Mouse (Mus musculus) cerebellum, adult (tissue): ENCODE data around the gene Tubb2a.

Experiments used
- ATAC-seq: cut with Nextera tagmentation; 2 replicates; pipeline ENCODE4 v1.9.2; 2017; ENCODE audit warnings: mild to moderate bottlenecking, moderate library complexity, mixed read lengths; ENCODE audit not compliant: insufficient number of reproducible peaks, low FRiP score, low TSS enrichment

Tubb2a gene

DNA sequence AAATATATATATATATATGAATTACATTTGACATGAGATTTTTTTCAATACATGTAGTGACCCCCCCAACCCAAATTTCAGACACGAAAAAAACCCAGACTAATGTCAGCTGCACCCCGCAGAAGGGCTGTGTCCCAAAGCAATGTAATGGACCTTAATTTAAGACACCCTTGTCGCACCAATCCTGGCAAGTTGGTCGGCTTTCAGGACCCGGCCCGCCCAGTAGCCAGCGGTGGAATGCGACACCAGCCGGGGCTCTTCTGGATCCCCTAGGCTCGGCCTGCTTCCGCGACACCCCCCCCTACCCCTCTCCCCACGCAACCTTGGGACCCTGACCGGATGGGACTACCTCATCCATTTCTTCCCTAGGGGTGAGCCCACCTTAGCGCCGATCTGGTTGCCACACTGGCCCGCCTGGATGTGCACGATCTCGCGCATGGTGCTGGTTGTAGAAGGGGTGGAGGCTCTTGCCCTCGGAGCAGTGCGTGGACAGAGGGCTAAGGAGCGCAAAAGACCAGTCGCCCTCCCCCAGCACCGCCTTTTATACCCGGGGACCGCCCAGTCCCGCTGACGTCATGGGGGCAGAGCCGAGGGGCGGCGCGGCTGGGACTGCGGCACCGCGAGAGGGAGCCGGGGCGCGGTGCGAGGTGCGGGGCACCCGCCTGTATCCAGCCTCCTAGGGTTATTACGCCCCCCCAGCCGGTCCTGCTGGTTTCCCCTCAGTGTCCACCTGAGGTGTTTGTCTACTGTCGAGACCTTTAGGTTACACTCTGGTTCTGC, at the start of gene Tubb2a:
Gene Tubb2a, minus strand, starts transcription at position 516 of the 780 bp plus-strand sequence.
- peak; percentile 87 for ATAC-seq

DNA sequence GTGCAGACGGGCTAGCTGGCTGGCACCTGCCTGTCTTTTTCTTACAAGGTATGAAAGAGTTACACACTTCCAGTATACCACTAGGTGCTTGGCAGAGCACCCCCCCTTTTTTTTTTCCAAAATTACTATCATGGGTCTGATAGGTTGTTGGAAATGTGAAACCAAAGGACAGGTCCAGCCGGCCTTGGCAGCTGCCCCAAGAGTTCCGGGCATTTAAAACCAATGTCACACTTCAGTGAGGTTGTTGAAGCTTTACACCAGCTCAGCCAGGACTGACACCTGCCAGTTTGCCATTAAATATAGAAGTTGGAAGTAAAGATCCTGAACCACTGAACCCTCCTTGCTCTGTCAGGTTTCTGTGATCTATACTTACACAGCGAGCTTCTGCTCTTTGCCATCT, 47.9 kb upstream of the Tubb2a start:
- no peak for ATAC-seq

DNA sequence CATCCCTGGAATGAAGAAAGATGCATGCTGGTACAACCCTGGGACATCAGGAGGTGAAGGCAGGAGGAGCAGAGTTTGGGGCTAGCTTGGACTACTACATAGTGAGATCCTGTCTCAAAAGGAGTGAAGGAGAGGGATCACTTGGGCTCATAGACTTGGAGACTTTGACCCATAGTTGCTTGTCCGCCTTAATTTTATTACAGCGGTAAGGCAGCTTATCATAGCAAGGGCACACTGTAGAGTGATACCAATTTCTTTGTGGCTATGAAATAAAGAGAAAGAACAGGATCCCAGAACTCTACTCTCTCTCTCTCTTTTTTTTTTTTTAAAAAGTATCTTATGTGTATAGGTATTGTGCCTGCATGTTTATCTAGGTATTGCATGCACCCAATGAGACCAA, 42.7 kb upstream of the Tubb2a start:
- no peak for ATAC-seq

- ATAC-seq: no peak
Measured at GRCm38 (mm10) chr13:34119406-34119805, 41.6 kb upstream of the Tubb2a start.

DNA sequence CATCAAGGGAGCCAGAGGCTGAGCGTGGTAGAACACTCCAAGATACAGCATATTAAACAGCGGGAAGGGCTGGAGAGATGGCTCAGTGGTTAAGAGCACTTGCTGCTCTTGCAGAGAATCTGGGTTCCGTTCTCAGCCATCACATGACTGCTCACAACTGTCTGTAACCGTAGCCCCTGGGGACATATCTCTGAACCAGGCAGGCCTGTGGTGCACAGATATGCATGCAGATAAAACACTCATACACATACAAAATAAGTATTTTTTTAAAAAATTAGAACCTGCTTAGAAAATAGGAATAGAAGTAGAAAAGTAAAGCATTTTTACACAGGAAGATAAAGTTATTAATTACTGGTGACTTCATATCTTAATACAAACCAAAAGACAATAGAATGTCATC, 41.0 kb upstream of the Tubb2a start:
- ATAC-seq: no peak

DNA sequence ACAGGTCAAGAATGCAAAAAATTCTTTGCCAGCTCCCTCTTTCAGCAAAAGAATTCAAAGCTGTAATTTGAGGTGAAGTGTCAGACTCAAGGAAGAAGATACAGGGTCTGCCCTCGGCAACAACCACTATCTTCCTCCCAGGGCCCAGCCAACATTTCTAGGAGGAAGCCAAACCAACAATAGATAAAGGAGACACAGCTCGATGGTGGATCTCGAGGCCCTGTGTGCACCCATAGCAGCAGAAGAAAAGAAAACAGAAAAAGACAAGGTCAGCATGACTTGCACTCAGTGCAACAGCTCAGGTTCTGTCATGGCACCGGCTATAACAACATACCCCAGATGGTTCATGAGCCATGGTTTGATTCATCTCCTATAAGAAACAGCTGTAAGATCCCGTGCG, 38.7 kb upstream of the Tubb2a start:
- no peak for ATAC-seq

DNA sequence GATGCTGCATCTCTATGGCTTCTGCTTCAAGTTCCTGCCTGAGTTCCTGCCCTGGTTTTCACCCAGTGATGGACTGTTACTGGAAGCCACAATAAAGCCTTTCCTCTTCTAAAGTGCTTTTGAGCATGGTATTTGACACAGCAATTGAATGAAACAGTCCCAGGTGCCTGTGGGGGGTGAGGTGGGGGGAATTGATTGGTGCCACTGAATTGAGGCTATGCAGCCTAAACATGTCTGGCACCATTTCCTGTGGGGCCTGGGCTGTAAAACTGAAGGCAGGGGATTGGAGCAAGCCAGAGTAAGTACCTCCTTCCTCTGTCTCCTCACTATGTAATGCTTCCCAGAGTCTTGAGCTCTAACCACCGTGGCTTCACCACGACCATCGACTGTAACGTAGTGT, 36.8 kb upstream of the Tubb2a start:
- ATAC-seq: no peak

DNA sequence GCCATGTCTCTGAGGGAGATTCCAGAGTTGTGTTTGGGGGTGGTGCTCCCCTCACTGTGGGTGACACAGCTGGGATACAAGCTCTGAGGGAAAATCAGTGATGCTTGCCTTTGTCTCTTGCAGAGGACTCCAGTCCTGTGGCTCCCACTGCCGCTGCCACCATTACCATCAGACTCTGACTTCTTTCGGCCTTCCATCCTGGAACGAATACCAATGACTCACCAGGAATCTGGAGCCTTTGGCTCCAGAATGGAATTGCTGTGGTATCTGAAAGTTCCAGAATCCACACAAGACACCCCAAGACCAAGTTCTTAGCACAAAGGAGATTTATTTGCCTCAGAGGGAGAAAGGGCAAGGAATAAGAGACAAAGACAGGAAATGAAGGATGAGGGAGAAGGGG, 35.3 kb upstream of the Tubb2a start:
- no peak for ATAC-seq

DNA sequence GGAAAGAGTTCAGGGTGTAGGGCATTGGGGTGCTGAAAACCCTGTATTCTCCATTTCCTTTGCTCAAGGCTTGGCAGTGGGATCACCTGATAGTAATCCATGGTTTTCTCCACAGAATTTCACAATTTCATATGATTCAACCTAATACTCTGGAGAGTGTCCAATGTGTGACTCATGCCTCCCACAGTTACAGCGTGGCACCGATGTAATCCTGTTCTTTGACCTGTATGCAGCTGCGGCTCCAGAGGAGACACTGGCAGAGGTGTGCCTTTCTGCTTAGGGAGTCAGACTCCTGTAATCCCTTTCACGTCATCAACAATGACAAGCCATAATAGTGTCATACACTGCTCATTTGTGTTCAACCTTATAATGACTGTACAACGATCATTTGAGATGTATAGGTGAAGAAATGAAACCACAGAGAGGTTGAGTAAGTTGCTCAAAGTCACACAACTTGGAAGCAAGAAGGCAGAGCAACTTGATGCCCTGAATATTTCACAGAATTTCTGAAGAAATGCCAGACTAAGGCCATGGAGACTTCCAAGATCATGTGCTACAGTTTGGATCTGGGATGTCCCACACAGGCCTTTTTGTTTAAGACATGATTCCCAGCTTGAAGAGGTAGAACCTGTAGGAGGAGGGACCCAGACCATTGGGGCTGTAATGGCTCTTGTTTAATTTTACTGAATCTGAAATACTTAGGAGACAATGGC, 34.7 kb upstream of the Tubb2a start:
- ATAC-seq: no peak

DNA sequence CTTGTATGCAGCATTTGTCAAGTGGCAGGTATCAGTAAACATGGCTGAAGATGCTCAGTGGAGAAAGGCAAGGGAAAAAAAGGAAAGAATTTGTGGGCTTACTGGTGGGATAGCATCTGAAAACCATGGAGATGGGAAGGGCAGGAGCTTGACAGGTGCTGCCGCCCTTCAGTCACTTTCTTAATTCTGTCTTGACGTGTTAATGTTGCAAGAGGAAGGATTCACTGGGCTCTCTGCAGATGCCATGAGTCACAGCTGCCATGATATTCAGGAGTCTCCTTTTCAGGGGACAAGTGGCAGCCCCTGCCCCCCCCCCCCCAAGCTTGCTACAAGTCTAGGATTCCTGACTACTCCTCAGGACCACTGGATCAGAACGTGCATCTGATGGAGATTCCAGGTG, 34.1 kb upstream of the Tubb2a start:
- ATAC-seq: no peak

GRCm38 (mm10) chr13:34111019-34111418, 33.2 kb upstream of the Tubb2a start:
- no peak for ATAC-seq

GRCm38 (mm10) chr13:34109677-34110058, 31.9 kb upstream of the Tubb2a start:
- no peak for ATAC-seq

DNA sequence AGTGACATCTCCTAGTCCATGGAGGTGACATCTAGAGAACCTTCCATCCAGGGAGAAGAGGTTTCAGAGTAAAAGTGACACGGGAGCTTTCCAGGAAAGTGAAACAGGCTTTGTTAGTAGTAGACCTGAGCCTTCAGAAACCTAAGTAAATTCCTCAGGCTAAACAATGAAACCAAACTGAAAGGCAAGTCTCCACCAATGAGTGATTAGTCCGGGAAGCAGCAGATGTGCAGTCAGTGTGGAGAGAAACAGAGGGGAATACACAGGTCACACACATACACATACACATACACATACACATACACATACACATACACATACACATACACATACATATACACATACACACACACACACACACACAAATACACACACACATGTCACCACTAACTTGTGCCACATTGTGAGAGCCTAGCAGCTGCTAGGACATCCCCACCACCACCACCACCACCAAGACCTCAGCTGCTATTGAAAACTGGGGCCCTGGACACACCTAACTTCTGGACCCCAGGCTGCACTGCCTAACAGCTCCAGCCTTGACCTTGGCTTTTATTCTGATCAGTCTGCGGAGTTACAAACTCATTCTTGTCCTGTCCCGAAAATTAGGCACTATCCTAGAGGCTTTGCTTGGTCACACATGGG, 31.3 kb upstream of the Tubb2a start:
- no peak for ATAC-seq

GRCm38 (mm10) chr13:34106999-34107398, 29.2 kb upstream of the Tubb2a start:
- no peak for ATAC-seq

- ATAC-seq: no peak
Measured at GRCm38 (mm10) chr13:34106256-34106655, 28.4 kb upstream of the Tubb2a start.

- no peak for ATAC-seq
Measured at GRCm38 (mm10) chr13:34105364-34105763, 27.6 kb upstream of the Tubb2a start.

DNA sequence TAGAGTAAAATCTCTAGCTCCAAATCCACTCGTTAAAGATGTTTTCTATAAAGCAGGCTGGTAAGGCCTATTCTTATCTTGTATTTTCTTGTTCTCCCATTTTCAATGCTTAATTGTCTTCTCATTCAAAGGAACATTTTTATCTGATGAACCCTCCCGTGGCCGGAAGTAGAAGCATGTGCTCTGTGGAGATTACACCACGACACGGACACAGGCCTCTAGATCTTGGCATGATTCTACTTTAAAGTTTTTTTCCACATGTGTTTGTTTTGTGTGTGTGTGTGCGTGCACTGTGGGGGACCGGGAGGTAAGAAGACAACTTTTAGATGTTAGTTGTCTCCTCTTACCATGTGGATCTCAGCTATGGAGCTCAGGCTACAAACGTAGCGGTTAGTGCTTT, 24.1 kb upstream of the Tubb2a start:
- ATAC-seq: no peak

GRCm38 (mm10) chr13:34101247-34101646, 23.4 kb upstream of the Tubb2a start:
- ATAC-seq: no peak

DNA sequence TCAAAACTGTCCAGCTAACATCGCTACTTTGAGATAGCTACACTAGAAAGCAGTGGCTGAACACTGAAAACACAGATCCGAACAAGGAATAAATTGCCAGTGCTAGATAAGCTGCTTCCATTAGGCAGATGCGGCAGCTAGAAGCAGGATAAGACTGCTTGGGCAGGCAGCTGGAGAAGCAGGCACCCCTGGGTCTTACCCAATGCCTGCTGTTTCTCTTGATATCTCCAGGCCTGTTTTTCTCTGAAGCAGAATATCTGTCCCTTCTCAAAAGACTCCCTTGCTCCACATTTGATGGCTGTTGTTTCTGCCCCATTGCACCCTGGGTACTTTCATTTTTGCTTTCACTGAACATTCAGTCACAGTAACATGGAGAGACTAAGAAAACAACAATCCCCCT, 22.9 kb upstream of the Tubb2a start:
- ATAC-seq: no peak

- no peak for ATAC-seq
Measured at GRCm38 (mm10) chr13:34097086-34097485, 19.3 kb upstream of the Tubb2a start.

DNA sequence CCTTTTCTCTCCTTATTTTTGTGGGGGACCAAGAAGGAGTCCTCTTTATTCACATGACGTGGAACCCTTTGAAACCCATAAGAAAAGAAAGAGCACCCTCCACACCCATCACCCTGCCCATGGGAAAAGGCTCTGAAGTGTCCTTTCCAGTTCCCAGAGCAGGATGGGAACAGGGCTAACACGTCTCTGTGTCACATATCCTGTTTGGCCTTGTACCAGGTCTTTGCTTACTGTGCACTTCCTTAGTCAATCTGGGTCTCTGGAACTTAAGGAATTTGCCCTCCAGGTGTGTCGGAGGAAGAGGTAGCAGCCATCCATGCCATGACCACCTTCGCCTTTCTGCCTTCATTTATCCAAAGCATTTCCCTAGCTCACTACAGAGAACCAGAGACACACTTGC, 18.6 kb upstream of the Tubb2a start:
- ATAC-seq: no peak
